Mouse (Mus musculus): ENCODE results near the gene Sft2d2.

Gene Sft2d2

GRCm38 (mm10) chr1:165174059-165174616 lies 20.1 kb downstream of the Sft2d2 start:
- TF ChIP-seq GATA4 (IDR thresholded peaks at IDR 0.05; ENCODE audit: insufficient replicate concordance, low read length) = no peak

- no peak for TF ChIP-seq GATA4 (IDR thresholded peaks at IDR 0.05; ENCODE audit: insufficient replicate concordance, low read length)
Observed at GRCm38 (mm10) chr1:165171277-165171676, 23.0 kb downstream of the Sft2d2 start.

- no peak for TF ChIP-seq GATA4 (IDR thresholded peaks at IDR 0.05; ENCODE audit: insufficient replicate concordance, low read length)
Observed at GRCm38 (mm10) chr1:165170157-165170556, 24.1 kb downstream of the Sft2d2 start.

- no peak for TF ChIP-seq GATA4 (IDR thresholded peaks at IDR 0.05; ENCODE audit: insufficient replicate concordance, low read length)
Observed at GRCm38 (mm10) chr1:165169462-165169861, 24.8 kb downstream of the Sft2d2 start.

- no peak for TF ChIP-seq GATA4 (IDR thresholded peaks at IDR 0.05; ENCODE audit: insufficient replicate concordance, low read length)
Observed at GRCm38 (mm10) chr1:165164920-165165319, 29.3 kb downstream of the Sft2d2 start.

- TF ChIP-seq GATA4 (IDR thresholded peaks at IDR 0.05; ENCODE audit: insufficient replicate concordance, low read length) = no peak
Observed at GRCm38 (mm10) chr1:165160723-165161405, 33.4 kb downstream of the Sft2d2 start, which contains the start of gene Tbx19. Gene Tbx19 (minus strand): TSS chr1:165160773.

- no peak for TF ChIP-seq GATA4 (IDR thresholded peaks at IDR 0.05; ENCODE audit: insufficient replicate concordance, low read length)
Observed at GRCm38 (mm10) chr1:165158841-165159240, 35.4 kb downstream of the Sft2d2 start.

- TF ChIP-seq GATA4 (IDR thresholded peaks at IDR 0.05; ENCODE audit: insufficient replicate concordance, low read length) = no peak
Observed at GRCm38 (mm10) chr1:165154162-165154561, 40.1 kb downstream of the Sft2d2 start.

GRCm38 (mm10) chr1:165151216-165151615 lies 43.0 kb downstream of the Sft2d2 start:
- no peak for TF ChIP-seq GATA4 (IDR thresholded peaks at IDR 0.05; ENCODE audit: insufficient replicate concordance, low read length)

- TF ChIP-seq GATA4 (IDR thresholded peaks at IDR 0.05; ENCODE audit: insufficient replicate concordance, low read length) = no peak
Observed at GRCm38 (mm10) chr1:165142343-165142916, 51.8 kb downstream of the Sft2d2 start.

- no peak for TF ChIP-seq GATA4 (IDR thresholded peaks at IDR 0.05; ENCODE audit: insufficient replicate concordance, low read length)
Observed at GRCm38 (mm10) chr1:165140227-165140626, 54.0 kb downstream of the Sft2d2 start.

- no peak for TF ChIP-seq GATA4 (IDR thresholded peaks at IDR 0.05; ENCODE audit: insufficient replicate concordance, low read length)
Observed at GRCm38 (mm10) chr1:165133858-165134257, 60.4 kb downstream of the Sft2d2 start.

GRCm38 (mm10) chr1:165133279-165133678 lies 61.0 kb downstream of the Sft2d2 start:
- TF ChIP-seq GATA4 (IDR thresholded peaks at IDR 0.05; ENCODE audit: insufficient replicate concordance, low read length) = no peak

GRCm38 (mm10) chr1:165132187-165132877 lies 61.9 kb downstream of the Sft2d2 start:
- no peak for TF ChIP-seq GATA4 (IDR thresholded peaks at IDR 0.05; ENCODE audit: insufficient replicate concordance, low read length)

GRCm38 (mm10) chr1:165129573-165129972 lies 64.7 kb downstream of the Sft2d2 start:
- TF ChIP-seq GATA4 (IDR thresholded peaks at IDR 0.05; ENCODE audit: insufficient replicate concordance, low read length) = no peak

All from liver, adult (tissue).